Mouse (Mus musculus) layer of hippocampus, postnatal 25 days (tissue): ENCODE results near the gene Batf. TPM values are rescaled to one million over a fixed set of nuclear protein-coding genes. Genes with fewer than 3 reads are reported as not detected.

ENCODE experiments used
- DNase-seq, 2 experiments: peaks; one replicate each; pipeline ENCODE4 v3.0.0; 2022; ENCODE audit warnings: mixed read lengths in 2 of 2, low spot score in 1 of 2; ENCODE audit errors: extremely low spot score in 1 of 2
- total RNA-seq, 2 experiments: library from RNA; stranded (reverse); gene quantifications; 2 replicates each; pipeline ENCODE4 v1.2.3; 2021

The Batf gene
- total RNA-seq, 2 experiments from 2014 or later: 0.30 to 0.40 TPM

DNA sequence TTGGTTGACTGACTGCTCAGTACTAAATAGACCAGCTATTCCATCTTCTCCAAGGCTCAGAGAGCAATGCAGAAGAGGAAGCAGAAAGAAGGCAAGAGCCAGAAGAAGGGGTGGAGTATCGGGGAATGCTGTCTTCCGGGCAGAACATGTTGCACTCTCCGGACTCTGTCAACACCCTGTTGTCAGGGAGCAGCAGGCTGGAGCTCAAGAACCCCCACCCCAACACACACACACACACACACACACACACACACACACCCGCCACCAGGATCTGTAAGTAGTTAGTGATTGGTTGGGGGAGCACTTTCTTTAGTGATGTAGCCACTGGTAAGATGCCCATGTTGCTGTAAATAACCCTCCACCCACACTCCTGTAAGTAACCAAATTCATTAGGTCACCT is 38.8 kb downstream of the Batf start:
- DNase-seq: no peak

DNA sequence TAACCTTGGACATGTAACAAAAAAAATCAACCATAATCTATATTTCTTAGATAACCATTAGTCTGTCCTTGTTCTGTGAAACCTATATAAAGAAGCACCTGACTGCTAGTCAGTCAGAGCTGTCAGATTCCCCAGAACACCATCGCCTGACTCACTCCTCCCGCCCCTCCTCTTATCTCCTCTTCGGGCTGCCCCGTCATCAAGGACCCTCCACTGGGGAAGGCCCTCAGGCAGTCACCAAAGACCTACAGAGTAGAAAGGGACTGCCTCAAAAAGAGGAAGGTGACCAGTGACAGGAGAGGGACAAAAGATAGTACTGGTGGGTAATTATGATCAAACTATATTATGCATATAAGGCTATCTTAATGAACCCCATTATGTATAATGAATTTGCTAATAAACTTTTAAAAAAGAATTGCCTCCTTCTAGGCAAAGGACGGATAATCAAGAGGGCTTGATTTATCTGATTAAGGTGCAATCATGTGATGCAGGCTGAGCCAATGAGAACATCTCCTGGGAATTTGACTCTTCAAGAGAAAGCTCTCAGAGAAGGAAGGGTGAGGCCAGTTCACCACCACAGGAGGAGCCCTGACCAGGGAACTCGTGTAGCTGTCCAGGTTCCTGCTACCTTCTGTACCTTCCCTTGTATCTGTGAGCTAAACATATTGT is 40.4 kb downstream of the Batf start:
- DNase-seq: no peak

DNA sequence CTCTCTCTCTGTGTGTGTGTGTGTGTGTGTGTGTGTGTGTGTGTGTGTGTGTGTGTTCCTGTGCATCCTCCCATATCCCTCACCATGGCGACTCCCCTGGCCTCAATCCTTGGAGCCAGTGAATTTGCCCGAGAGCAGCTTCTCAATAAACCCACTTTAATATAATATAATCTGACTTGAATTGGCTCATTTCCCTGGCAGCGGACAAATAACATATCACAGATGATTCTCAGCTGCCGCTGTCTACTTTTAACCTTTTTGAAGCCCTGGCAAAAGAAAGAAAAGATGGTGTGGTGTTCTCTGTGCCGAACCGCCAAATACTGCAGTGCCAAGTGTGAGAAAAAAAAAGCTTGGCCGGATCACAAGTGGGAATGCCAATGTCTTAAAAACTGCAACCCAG is 41.7 kb downstream of the Batf start:
- no peak for DNase-seq

DNA sequence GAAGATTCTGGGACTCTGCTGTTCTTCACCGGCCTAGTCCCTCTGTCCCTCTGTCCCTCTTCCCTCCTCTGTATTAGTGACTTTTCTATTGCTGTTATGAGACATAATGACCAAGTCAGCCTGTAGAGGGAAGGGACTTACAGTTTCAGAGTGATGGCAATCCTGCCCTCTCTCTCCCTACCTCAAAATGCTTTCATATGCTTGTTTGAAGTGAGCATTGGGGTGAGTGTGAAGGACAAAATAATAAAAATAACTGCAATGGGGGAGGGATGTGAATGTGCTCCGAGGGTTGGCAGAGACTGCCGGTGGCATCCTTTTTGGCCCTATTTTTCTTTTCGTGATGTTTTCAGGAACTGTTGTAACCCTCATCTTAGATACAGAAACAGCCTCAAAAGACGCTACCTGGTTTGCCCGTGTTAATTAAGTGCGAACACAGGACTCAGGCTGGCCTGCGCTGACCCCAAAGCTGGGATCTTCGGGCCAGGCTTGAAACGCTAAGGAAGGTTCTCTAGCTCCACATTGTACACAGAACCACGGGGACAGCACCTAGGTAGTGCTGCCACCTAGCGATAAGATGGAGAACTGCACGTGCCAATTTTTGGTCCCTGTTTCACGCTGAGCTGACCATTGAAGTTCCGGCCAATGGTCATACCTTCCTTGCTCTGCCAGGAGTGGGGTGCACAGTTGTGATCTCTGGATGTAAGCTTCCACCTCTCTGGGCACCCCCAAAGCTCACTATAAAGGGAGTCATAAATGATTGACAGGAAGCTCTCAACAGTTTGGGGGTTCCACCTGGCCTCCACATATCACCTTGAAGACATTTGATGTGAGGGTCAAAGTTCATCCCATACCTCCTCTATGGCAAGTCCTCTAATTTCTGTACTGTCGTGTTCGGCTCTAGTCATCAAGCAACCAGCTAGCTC is 42.8 kb downstream of the Batf start:
- DNase-seq: peak; percentile 36 to 73

DNA sequence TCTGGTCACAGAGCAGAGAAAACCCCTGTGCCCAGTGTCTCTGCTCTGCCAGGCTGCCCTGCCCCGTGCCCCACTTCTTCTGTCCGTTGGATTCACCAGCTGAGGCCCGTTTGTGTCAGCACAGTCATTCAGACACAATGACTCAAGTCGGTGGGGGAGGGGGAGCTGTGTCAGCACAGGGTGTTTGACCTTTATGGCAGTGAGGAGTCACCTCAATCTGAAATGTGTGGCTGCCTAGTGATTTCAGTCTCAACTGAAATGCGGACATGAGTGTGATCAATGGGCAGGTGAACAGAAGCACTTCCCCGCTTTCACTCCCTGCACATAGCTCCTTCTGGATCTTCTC is 43.4 kb downstream of the Batf start:
- no peak for DNase-seq

DNA sequence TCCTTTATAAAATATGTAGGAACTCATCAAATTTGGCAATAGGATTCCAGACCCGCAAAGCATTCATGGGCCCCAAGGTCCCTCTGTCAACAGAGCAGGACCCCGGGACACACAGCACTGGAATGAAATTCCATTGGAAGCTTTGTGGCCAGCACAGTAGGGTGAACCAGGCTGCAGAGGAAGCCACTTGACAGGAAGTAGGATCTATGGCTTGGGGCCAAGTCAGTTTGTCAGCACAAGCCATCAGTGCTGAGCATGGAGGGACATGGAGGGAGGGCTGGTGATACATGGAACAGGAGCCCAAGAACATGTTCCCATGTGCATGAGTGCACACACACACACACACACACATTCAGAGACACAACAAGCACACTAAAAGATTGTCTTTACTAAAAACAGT is 49.7 kb downstream of the Batf start:
- DNase-seq: no peak

DNA sequence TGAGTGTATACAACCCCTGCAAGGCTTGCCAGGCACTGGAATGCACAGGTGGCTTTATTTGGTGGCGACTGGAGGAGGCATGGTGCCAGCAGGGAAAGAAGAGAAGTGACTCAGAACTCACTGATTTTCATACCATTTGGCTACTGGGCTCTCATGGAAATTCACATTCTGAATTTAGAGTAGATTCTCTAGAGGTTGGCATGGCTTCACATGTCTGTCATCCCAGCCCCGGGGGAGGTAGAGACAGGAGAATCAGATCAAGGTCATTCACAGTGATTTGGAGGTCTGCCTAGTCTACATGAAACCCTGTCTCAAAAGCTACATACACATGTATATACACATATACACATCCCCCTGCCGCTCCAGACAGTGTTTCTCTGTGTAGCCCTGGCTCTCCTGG is 50.5 kb downstream of the Batf start:
- DNase-seq: peak in 1 of 2 experiments; percentile 11

DNA sequence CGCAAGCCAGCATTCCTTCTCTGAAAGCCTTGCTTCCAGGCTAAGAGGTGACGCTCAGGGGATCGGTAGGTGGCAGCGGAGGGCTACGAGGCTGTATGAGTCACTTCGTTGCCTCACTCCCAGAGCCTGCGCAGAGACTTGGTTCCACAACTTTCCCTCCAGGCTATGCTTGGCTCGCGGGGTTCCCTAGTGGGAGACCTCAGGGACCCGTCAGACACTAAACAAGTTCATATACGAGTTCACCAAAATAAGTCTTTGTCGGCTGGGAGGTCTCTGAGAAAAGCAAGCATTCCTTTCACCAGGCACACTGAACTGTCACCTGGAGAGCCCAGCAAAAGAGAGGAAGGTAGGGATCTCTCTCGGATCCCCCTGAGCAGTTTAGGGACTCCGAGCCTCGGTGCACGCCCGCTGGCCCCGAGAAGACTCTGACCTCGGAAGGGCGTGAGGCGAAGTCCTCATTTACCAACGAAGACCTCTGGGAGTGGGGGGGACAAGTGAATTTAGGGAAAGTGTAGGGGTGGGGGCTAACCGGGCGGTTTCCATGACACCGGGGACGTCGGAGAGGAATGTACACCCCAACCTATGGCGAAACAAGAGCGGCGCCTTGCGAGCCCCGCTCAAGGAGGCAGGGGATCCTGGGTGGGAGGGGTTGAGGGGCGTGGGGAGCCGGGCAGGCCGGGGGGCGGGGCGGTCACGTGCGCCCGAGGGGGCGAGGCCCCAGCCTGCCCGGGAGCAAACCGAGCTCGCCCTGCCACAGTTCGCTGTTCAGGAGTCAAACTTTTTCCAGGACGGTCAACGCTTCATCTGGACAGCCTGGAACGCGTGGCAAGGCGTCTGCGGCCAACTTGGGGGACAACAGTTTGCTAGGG is 59.6 kb downstream of the Batf start, which contains the start of gene Flvcr2:
TSS of gene Flvcr2 (plus strand) at position 713 of the 869 bp plus-strand sequence.
- DNase-seq: peak; percentile 42 to 67

DNA sequence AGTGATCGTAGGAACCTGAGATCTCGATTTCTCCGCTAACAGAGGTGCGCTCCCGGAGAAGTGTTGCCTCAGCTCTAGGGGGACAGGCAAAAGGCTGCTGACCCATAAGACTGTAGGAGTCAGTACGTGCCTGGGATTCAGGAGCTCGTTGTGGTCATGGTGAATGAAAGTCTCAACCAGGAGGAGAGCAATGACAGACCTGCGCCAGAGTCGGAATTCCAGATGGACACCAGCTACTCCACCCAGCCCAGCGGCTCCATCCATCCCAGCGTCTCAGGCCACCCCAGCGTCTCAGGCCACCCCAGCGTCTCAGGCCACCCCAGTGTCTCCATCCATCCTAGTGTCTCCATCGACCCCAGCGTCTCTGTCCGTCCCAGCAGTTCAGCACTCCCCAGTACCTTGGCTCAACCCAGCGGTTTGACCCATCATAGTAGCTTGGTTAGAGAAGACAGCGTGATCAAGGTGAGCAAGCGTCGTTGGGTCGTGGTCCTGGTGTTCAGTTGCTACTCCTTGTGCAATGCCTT is 60.3 kb downstream of the Batf start:
- DNase-seq: no peak

DNA sequence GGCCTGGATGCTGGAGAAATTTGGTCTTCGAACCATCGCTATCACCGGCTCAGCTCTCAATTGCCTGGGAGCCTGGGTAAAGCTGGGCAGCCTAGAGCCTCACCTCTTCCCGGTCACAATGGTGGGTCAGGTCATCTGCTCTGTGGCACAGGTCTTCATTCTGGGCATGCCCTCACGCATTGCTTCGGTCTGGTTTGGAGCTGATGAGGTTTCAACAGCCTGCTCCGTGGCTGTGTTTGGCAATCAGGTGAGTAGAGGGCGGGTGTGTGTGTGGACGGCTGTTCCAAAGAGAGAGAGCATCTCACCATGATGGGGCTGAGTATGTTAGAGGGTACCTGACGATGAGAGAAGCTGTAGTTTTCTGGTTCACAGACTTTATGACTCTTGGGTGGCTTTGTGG is 60.9 kb downstream of the Batf start:
- no peak for DNase-seq

DNA sequence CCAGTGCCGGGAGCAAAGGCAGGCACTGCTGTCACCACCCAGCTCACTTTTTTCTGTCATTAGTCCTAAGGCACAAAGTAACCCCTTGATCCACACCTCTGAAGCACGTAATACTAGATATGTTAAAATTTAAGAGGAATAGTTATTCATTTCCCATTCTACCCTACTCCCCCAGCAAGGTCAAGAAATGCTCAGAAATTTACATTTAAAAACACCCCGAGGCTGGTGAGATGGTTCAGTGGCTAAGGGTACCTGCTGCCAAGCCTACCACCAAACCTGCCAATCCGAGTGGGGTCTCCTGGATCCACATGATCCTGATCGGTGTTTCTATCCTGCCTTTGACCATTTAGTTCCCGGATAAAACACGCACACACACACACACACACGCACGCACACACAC is 63.4 kb downstream of the Batf start:
- DNase-seq: no peak

DNA sequence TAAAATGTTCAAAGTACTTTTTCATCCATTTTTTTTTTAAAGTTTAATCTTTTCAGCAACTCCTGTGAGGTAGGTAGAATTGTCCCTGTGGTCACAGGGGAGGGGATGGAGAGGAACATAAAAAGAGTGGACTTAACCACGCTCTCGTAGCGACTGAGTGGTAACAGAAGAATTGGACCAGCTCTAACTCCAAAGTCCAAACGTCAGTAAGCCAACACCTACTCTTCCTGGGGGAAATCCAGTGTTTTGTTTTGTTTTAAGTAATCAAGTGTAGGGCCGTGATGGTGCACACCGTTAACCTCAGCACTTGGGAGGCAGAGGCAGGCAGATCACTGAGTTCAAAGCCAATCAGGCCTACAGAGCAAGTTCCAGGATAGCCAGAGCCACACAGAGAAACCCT is 65.6 kb downstream of the Batf start:
- DNase-seq: no peak

DNA sequence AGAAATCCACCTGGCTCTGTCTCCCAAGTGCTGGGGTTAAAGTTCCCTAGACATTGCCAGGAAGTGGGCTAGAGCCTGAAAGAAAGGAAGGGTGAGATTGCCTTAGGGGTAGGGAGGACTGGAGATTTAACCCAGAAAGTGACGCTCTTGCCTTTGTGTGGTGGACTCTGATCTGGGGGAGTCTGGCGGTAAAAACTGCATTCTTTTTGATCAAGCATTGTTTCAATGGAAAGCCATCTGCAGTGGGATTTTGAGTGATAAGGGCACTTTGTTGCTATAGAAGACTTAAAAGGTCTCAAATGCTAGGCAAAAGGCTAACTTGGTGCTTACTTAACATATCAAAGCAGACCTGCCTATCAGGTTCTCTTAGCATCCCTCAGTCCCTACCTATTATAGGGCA is 66.8 kb downstream of the Batf start:
- DNase-seq: no peak

DNA sequence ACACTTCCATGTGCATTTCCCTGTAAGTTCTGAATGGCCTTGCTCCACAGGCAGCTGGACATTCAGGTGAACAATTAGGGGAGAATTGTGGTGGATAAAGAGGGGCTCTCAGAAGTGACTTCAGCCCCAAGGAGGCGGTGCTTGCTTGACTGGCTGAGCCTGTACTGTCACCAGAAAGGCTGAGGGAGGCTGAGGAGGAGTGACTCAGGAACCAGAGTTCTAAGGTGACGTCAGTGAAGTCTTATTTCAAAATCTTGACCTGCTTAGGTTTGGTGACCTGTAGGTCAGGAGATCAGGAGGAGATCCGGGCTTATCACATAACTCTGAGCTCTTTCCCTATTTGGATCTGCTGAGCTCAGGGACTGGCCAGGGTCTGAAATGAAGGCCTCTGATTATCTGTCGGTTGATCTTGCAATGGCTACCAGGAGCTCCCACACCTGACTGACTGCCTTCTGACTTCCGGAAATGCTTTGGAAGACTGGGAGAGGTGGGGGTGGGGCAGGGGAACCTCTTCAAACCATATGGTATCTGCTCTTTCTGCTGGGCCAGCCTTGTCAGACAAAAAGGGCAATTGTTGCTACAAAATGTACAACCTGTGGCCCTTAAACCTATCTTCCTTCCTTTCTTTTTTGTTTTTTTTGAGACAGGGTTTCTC is 68.3 kb downstream of the Batf start:
- no peak for DNase-seq

DNA sequence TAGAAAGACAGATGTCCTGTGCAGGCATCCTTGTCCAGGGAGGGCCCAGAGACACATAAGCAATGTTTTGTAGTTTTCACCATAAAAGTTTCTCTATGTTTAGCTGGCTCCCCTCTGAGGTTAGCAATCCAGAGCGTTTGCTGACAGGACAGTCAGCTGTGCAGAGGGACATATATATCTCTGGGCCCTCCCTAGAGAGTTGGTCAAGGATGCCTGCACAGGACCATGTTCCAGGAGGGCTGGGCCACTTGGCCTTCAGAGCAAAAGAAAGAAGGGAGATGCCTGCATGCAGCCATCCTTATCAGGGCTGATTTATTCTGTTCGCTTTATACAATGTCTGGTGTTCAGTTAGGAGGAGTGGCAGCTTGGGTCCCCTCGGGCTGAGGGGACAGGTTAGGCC is 70.0 kb downstream of the Batf start:
- no peak for DNase-seq

DNA sequence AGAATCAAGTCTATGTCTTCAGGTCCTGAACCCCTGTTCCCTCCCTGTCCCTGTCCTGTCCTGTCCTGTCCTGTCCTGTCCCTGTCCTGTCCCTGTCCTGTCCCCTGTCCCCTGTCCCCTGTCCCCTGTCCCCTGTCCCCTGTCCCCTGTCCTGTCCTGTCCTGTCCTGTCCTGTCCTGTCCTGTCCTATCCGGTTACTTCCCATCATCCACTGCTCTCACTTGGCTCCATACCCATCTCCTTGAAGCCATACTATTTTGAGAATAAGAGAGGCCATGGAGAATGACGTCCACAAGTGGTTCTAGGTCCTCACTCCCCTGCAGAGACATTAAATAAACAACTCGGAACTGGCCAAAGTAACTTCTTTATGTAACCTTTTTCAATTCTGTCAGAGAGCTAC is 70.6 kb downstream of the Batf start:
- no peak for DNase-seq
